Mouse (Mus musculus): Measurements from ENCODE around the gene Thsd4.

Thsd4 gene

GRCm38 (mm10) chr9:60024545-60024944, 497.3 kb downstream of the Thsd4 start:
- in situ Hi-C loops (cut with MboI; ENCODE audit: low sequenced_read_pairs), result no loop called here

- in situ Hi-C loops (cut with MboI; ENCODE audit: low sequenced_read_pairs), result no loop called here
Observed at GRCm38 (mm10) chr9:60022331-60022730, 499.5 kb downstream of the Thsd4 start.

GRCm38 (mm10) chr9:60020444-60020843, 501.4 kb downstream of the Thsd4 start:
- in situ Hi-C loops (cut with MboI; ENCODE audit: low sequenced_read_pairs), result no loop called here

GRCm38 (mm10) chr9:60010285-60010684, 511.6 kb downstream of the Thsd4 start:
- in situ Hi-C loops (cut with MboI; ENCODE audit: low sequenced_read_pairs), result no loop called here

DNA sequence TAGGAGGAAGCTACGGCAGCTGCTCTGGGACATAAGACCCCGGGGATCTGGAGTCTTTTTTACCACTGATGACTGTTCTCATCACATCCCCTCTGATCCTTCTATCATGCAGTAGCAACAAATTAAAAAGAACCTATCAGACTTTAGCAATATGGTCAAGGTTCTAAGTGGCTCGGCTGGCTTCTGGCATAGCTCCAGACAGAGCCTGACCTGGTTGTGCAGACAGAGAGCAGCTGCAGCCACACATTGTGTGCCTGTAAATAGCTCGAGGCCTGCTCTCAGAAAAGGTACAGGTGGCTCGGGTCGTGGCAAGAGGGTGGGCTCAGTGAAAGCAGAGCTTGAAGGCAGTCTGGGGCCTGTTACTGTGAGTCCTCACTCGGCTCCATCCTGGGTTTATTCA, 512.9 kb downstream of the Thsd4 start:
- in situ Hi-C loops (cut with MboI; ENCODE audit: low sequenced_read_pairs), result no loop called here

GRCm38 (mm10) chr9:60002323-60002722, 519.5 kb downstream of the Thsd4 start:
- in situ Hi-C loops (cut with MboI; ENCODE audit: low sequenced_read_pairs), result no loop called here

DNA sequence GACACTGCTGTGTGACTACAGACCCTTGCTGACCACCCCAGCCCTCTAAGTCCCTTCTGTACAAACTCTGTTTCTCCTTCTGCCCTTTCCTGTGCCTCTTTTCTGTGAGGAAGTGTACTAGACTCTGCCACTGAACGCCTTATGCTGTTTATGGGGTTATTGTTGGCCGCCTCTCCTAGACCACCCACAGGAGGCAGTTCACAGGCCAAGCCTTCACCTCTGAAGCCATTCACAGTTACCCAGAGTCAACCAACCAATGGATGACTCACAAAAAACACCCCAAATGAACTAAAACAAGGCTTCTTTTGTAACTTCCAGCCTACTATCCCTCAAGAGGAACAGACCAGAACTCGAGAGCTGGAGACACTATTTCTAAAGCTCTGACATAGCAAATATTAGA, 520.4 kb downstream of the Thsd4 start:
- in situ Hi-C loops (cut with MboI; ENCODE audit: low sequenced_read_pairs), result no loop called here

- in situ Hi-C loops (cut with MboI; ENCODE audit: low sequenced_read_pairs), result no loop called here
Observed at GRCm38 (mm10) chr9:59997725-59998124, 524.1 kb downstream of the Thsd4 start.

DNA sequence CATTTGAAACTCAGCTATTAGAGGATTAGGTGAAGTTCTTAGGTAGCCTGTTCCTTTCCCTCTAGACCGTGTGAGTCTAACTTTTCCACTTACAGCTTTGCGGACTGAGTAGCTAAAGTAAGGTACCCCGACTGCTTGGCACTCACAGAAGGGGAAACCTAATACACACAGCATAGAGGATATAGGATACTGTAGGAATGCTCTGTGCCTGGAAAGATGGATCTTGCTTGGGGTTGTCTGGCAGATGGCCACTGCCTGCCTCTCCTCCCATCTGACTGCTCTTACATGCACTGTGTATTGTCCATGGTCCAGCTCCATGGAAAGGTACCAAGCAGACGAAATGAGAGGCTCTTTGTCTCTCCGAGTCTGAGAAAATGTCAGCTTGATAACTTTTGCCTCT, 530.4 kb downstream of the Thsd4 start:
- in situ Hi-C loops (cut with MboI; ENCODE audit: low sequenced_read_pairs), result no loop called here

GRCm38 (mm10) chr9:59989864-59990263, 532.0 kb downstream of the Thsd4 start:
- in situ Hi-C loops (cut with MboI; ENCODE audit: low sequenced_read_pairs), result no loop called here

- in situ Hi-C loops (cut with MboI; ENCODE audit: low sequenced_read_pairs), result no loop called here
Observed at GRCm38 (mm10) chr9:59985900-59986572, 535.8 kb downstream of the Thsd4 start.

GRCm38 (mm10) chr9:59981116-59981515, 540.7 kb downstream of the Thsd4 start:
- in situ Hi-C loops (cut with MboI; ENCODE audit: low sequenced_read_pairs), result no loop called here

DNA sequence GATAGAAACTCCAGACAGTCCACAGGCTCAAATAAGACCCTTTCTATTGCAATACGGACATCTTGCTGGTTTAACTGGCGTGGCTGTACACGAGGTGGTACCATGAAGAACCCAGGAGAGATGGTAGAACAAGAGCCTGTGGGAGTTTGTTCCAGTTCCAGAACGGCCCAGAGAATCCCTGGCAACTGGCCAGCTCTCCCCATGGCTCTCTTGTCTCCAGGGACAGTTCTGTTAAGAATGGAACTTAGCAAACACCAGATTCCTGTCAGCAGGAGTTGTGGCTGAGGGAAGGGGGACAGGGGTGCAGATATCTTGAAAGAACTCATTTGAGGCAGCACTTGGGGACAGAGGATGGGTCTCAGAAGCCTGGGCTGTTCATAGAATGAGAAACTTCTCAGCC, 550.6 kb downstream of the Thsd4 start:
- in situ Hi-C loops (cut with MboI; ENCODE audit: low sequenced_read_pairs), result no loop called here

DNA sequence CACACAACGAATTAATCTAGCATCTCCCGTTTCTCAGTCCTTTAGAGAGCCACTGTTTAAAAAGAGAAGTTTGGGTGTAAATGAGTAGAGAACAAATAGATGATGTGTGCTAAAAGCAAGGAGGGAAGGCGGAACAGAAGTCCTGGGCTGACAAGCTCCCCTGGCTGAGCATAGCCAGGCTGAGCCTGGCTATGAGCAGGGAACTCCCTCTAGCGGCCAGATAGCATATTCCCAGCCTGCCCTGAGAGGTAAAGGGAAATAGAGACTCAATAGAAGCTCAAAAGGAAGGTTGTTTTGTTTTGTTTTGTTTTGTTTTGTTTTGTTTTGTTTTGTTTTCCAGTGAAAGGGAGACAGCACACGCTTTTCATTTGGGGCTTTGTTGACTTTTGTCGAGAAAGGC, 552.5 kb downstream of the Thsd4 start:
- in situ Hi-C loops (cut with MboI; ENCODE audit: low sequenced_read_pairs), result no loop called here

- in situ Hi-C loops (cut with MboI; ENCODE audit: low sequenced_read_pairs), result no loop called here
Observed at GRCm38 (mm10) chr9:59965046-59965445, 556.8 kb downstream of the Thsd4 start.

- in situ Hi-C loops (cut with MboI; ENCODE audit: low sequenced_read_pairs), result no loop called here
Observed at GRCm38 (mm10) chr9:59964367-59964766, 557.5 kb downstream of the Thsd4 start.

- in situ Hi-C loops (cut with MboI; ENCODE audit: low sequenced_read_pairs), result no loop called here
Observed at GRCm38 (mm10) chr9:59961201-59961955, 560.5 kb downstream of the Thsd4 start.

DNA sequence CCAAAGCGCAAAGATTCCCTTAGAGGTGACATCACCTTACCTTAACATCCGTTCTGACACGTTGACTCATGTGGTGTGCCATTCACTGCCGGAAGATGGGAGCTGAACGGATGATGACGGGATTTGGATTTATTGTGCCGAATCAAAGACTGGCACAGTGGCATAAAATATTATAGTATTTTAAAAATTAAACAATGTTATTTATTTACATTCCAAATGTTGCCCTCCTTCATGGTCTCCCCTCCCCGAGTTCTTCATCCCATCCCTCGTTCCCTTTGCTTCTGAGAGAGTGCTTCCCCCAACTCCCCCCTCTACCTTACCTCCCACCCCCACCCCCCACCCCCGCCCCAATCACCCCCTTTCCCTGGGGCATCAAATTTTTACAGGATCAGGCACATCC, 561.3 kb downstream of the Thsd4 start, which contains the start of gene Nr2e3:
Gene Nr2e3, minus strand, starts transcription at position 101 of the 400 bp plus-strand sequence.
- in situ Hi-C loops (cut with MboI; ENCODE audit: low sequenced_read_pairs), result no loop called here

- in situ Hi-C loops (cut with MboI; ENCODE audit: low sequenced_read_pairs), result loop anchor here (10.0 kb wide), 1 partner anchor 234 kb away; no protein-coding TSS in a partner anchor
Observed at GRCm38 (mm10) chr9:59959276-59959675, 562.6 kb downstream of the Thsd4 start.

- in situ Hi-C loops (cut with MboI; ENCODE audit: low sequenced_read_pairs), result loop anchor here (10.0 kb wide), 1 partner anchor 233 kb away; no protein-coding TSS in a partner anchor
Observed at GRCm38 (mm10) chr9:59958115-59958514, 563.7 kb downstream of the Thsd4 start.

- in situ Hi-C loops (cut with MboI; ENCODE audit: low sequenced_read_pairs), result loop anchor here (10.0 kb wide), 1 partner anchor 232 kb away; no protein-coding TSS in a partner anchor
Observed at GRCm38 (mm10) chr9:59956496-59956895, 565.4 kb downstream of the Thsd4 start.

- in situ Hi-C loops (cut with MboI; ENCODE audit: low sequenced_read_pairs), result loop anchor here (10.0 kb wide), 1 partner anchor 231 kb away; no protein-coding TSS in a partner anchor
Observed at GRCm38 (mm10) chr9:59955692-59956091, 566.2 kb downstream of the Thsd4 start.

Measured in CH12F3 (cell line).